Mouse (Mus musculus): ENCODE measurements around the gene Sdad1. TPM values are rescaled to one million over a fixed set of nuclear protein-coding genes. Genes with fewer than 3 reads are reported as not detected.
A peak's percentile ranks its signal among the peaks of the same experiment; 100 is the strongest.

Sdad1 gene
- total and polyA plus RNA-seq, 3 experiments = 43.6 to 72.9 (median 63.7) TPM

DNA sequence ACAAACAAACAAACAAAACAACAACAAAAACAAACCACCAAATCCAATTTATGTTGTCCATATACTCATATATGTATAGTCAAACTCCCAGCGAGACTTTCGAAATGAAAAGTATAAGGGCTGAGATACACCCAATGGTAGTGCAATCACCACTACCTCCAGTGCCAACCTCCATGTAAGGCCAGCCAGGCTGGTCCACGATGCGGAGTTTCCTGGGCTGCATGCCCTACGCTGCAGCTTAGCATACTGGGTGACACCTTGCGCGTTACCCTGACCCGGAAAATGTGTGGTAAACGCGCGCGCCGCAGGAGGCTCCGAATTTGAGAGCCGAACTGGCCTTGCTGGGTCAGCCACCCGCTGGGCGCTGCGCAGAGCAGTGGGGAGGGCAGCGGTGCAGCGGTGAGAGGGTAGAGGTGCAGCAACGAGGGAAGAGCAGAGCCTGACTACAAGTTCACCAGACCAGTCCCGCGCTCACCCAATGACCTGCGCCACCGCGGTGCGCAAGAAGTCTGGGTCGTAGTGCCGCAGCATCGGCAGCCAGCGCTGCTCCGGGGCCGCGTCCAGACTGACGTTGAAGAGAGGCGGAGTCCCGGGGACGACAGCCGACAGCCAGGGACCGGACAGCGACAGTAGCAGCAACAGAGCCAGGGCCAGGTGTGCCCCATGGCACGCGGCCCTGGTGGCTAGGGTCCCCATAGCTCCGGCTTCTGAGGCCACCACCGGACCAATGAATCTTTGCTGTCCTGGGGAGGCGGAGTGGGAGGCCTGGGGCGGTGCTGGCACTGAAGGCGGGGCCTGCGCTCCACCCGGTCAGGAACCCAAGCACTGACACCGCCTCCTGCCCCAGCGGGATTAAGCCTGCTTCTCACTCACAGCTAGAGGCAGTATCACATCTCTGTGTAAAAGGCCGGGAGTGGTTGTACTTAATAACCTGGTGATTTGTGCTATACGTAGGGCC, 32.6 kb downstream of the Sdad1 start, which contains the start of gene Naaa:
Gene Naaa, minus strand, starts transcription at position 734 of the 958 bp plus-strand sequence.
- Histone ChIP-seq H3K27ac (ENCODE audit: insufficient read depth, low read depth) (peak within 1 kb of the TSS; percentile 74), H3K9ac (ENCODE audit: insufficient read depth, low read depth) (peak within 1 kb of the TSS; percentile 49), H3K9me3 (replicated peaks; ENCODE audit: low read length) (no peaks in the 10 kb centered on the region), H3K4me1 (ENCODE audit: control insufficient read depth in 1 of 2, insufficient read depth in 2 of 2) (peaks cover 10 to 34% of the 10 kb centered on the region in 2 experiments), H3K4me2 (ENCODE audit: insufficient read depth, low read depth, poor library complexity, severe bottlenecking) (peak within 1 kb of the TSS; percentile 94), H3K36me3 (replicated peaks in 1 of 2; ENCODE audit: control insufficient read depth in 1 of 2, insufficient read depth in 1 of 2, low read length in 1 of 2) (peaks cover 0 to 22% of the 10 kb centered on the region in 2 experiments), H3K27me3 (replicated peaks) (no peaks in the 10 kb centered on the region), H3K79me2 (replicated peaks; ENCODE audit: control insufficient read depth, extremely low read depth, insufficient read depth, poor library complexity, severe bottlenecking) (no peaks in the 10 kb centered on the region; the same call in 1 of the 2 replicates), H3K4me3 (replicated peaks in 1 of 3; ENCODE audit: low read depth in 2 of 3, low read length in 2 of 3, poor library complexity in 1 of 3) (peak within 1 kb of the TSS; percentile 63 to 76 (median 67))
- dilution Hi-C loops (cut with MboI; ENCODE audit: extremely low pct_ligation_motif_present, extremely low pct_unique_long_range_greater_than_20kb, low sequenced_read_pairs) = no loop called here
- in situ Hi-C loops (cut with MboI; ENCODE audit: low pct_ligation_motif_present, low pct_unique_long_range_greater_than_20kb, low sequenced_read_pairs) = no loop called here
- peak; percentile 94 for DNase-seq (ENCODE audit: extremely low read depth)
- TF ChIP-seq IRF4 (IDR thresholded peaks at IDR 0.05; ENCODE audit: low read depth, low read length) (peak; percentile 57; the same call in 1 of the 2 replicates), MYC (IDR thresholded peaks at IDR 0.05; ENCODE audit: low read depth, low read length) (no peak), ETS1 (conservative IDR thresholded peaks at IDR 0.05; ENCODE audit: low read depth, low read length) (no peak), NELFE (IDR thresholded peaks at IDR 0.05; ENCODE audit: low read depth, low read length) (peak; percentile 92), POLR2A (IDR thresholded peaks at IDR 0.05; ENCODE audit: low read depth, low read length) (peak; percentile 95), EP300 (IDR thresholded peaks at IDR 0.05; ENCODE audit: low read length) (no peak; the same call in 1 of the 2 replicates), ELF1 (IDR thresholded peaks at IDR 0.05; ENCODE audit: low read depth, low read length) (0 out of 2 replicates have a peak, but pooled peaks have one; percentile 21), MEF2A (IDR thresholded peaks at IDR 0.05; ENCODE audit: borderline replicate concordance, low read depth, low read length) (peak; percentile 29; the same call in 1 of the 2 replicates), TCF12 (IDR thresholded peaks at IDR 0.05; ENCODE audit: low read depth, low read length) (peak; percentile 82), CTCF (conservative IDR thresholded peaks at IDR 0.05 in 1 of 2, IDR thresholded peaks at IDR 0.05 in 1 of 2; ENCODE audit: low read depth in 2 of 2, low read length in 2 of 2) (peak in 1 of 2 experiments; percentile 47; a peak in 2 of 4 replicates), PAX5 (IDR thresholded peaks at IDR 0.05; ENCODE audit: low read length) (no peak), MAFK (IDR thresholded peaks at IDR 0.05; ENCODE audit: insufficient replicate concordance, low read length) (no peak), UBTF (IDR thresholded peaks at IDR 0.05; ENCODE audit: low read depth, low read length) (peak; percentile 69), MXI1 (IDR thresholded peaks at IDR 0.05; ENCODE audit: low read depth, low read length) (peak; percentile 67; the same call in 1 of the 2 replicates), USF1 (IDR thresholded peaks at IDR 0.05; ENCODE audit: low read depth, low read length) (no peak), BHLHE40 (IDR thresholded peaks at IDR 0.05; ENCODE audit: low read depth, low read length) (peak; percentile 35; the same call in 1 of the 2 replicates), ZMIZ1 (IDR thresholded peaks at IDR 0.05; ENCODE audit: low read depth, low read length) (peak; percentile 81; the same call in 1 of the 2 replicates), RAD21 (IDR thresholded peaks at IDR 0.05; ENCODE audit: low read depth, low read length) (peak; percentile 9), E2F4 (IDR thresholded peaks at IDR 0.05; ENCODE audit: insufficient replicate concordance, low read depth, low read length) (no peak), GABPA (IDR thresholded peaks at IDR 0.05; ENCODE audit: insufficient replicate concordance, low read depth, low read length) (no peak), CHD2 (IDR thresholded peaks at IDR 0.05; ENCODE audit: low read length) (no peak), RCOR1 (conservative IDR thresholded peaks at IDR 0.05; ENCODE audit: low read depth, low read length) (no peak), KAT2A (IDR thresholded peaks at IDR 0.05; ENCODE audit: insufficient replicate concordance, low read length) (0 out of 2 replicates have a peak, but pooled peaks have one; percentile 33), CHD1 (IDR thresholded peaks at IDR 0.05; ENCODE audit: low read depth, low read length) (no peak), SIN3A (IDR thresholded peaks at IDR 0.05; ENCODE audit: low read length) (peak; percentile 65; the same call in 1 of the 2 replicates), POLR2AphosphoS2 (IDR thresholded peaks at IDR 0.05; ENCODE audit: low read depth, low read length) (peak; percentile 56; the same call in 1 of the 2 replicates), SMC3 (IDR thresholded peaks at IDR 0.05; ENCODE audit: low read depth, low read length) (no peak), ZKSCAN1 (IDR thresholded peaks at IDR 0.05; ENCODE audit: borderline replicate concordance, low read depth, low read length) (no peak), ZC3H11A (IDR thresholded peaks at IDR 0.05; ENCODE audit: low read depth, low read length) (no peak), MAZ (IDR thresholded peaks at IDR 0.05; ENCODE audit: low read depth, low read length) (0 out of 2 replicates have a peak, but pooled peaks have one; percentile 54), ZNF384 (IDR thresholded peaks at IDR 0.05; ENCODE audit: low read depth, low read length) (no peak), NRF1 (IDR thresholded peaks at IDR 0.05; ENCODE audit: low read depth, low read length) (peak; percentile 86), JUN (IDR thresholded peaks at IDR 0.05; ENCODE audit: insufficient read depth, low read depth, low read length) (no peak), TBP (conservative IDR thresholded peaks at IDR 0.05; ENCODE audit: low read depth, low read length) (peak; percentile 91), JUND (conservative IDR thresholded peaks at IDR 0.05; ENCODE audit: low read depth, low read length) (0 out of 2 replicates have a peak, but pooled peaks have one; percentile 10), MAX (IDR thresholded peaks at IDR 0.05; ENCODE audit: low read length) (peak; percentile 47), HCFC1 (IDR thresholded peaks at IDR 0.05; ENCODE audit: low read depth, low read length) (no peak)

Measured in CH12.LX (cell line).